Mouse (Mus musculus): ENCODE measurements at regions not wholly inside any gene's neighbourhood (a gene's known extent, or its start where the extent isn't known, plus 50 kb on each side); places are given as distances from the start of the nearest gene placed in this dataset.
"Not testable (repeated sequence)": the region's sequence is repeated elsewhere in the genome, so short reads cannot be mapped to it uniquely, and the experiment has no call there.

GRCm38 (mm10) chr3:111402135-111402534, 1151.3 kb upstream of the Prmt6 start:
- no peak for DNase-seq (ENCODE audit: low spot score)
- Histone ChIP-seq H3K36me3 (ENCODE audit: insufficient read depth, low read length) (no peaks in the 10 kb centered on the region), H3K9ac (replicated peaks; ENCODE audit: low read length, poor library complexity, severe bottlenecking) (no peak overlapping the region), H3K4me3 (ENCODE audit: low read depth, low read length) (no peak overlapping the region), H3K27ac (ENCODE audit: low read depth, low read length) (no peak overlapping the region), H3K4me1 (ENCODE audit: insufficient read depth, low read length) (no peaks in the 10 kb centered on the region), H3K4me2 (ENCODE audit: low read depth, low read length, poor library complexity, severe bottlenecking) (no peak overlapping the region), H3K9me3 (ENCODE audit: low read length) (no peaks in the 10 kb centered on the region), H3K27me3 (ENCODE audit: insufficient read depth, low read length) (no peaks in the 10 kb centered on the region)
- 16% methylated on average over 3 of the region's 3 CpGs for WGBS
- TF ChIP-seq CTCF (IDR thresholded peaks at IDR 0.05), result no peak
- ATAC-seq (ENCODE audit: low FRiP score), result no peak

GRCm38 (mm10) chr3:111393127-111393526, 1142.3 kb upstream of the Prmt6 start:
- no peak overlapping the region for H3K4me3 ChIP-seq (ENCODE audit: low read depth, low read length)
- H3K9me3 ChIP-seq (ENCODE audit: low read length), result no peaks in the 10 kb centered on the region
- no peak overlapping the region for H3K9ac ChIP-seq (replicated peaks; ENCODE audit: low read length, poor library complexity, severe bottlenecking)
- ATAC-seq (ENCODE audit: low FRiP score) (no peak), DNase-seq (ENCODE audit: low spot score) (peak; percentile 66)
- TF ChIP-seq CTCF (IDR thresholded peaks at IDR 0.05), result no peak
- no peaks in the 10 kb centered on the region for H3K4me1 ChIP-seq (ENCODE audit: insufficient read depth, low read length)
- no peak overlapping the region for H3K4me2 ChIP-seq (ENCODE audit: low read depth, low read length, poor library complexity, severe bottlenecking)
- H3K27ac ChIP-seq (ENCODE audit: low read depth, low read length), result no peak overlapping the region
- H3K36me3 ChIP-seq (ENCODE audit: insufficient read depth, low read length), result no peaks in the 10 kb centered on the region
- no peaks in the 10 kb centered on the region for H3K27me3 ChIP-seq (ENCODE audit: insufficient read depth, low read length)

GRCm38 (mm10) chr3:111392713-111393112, 1141.9 kb upstream of the Prmt6 start:
- H3K4me1 ChIP-seq (ENCODE audit: insufficient read depth, low read length); H3K36me3 ChIP-seq (ENCODE audit: insufficient read depth, low read length); H3K4me2 ChIP-seq (ENCODE audit: low read depth, low read length, poor library complexity, severe bottlenecking); H3K9ac ChIP-seq (replicated peaks; ENCODE audit: low read length, poor library complexity, severe bottlenecking); H3K27ac ChIP-seq (ENCODE audit: low read depth, low read length); H3K9me3 ChIP-seq (ENCODE audit: low read length); H3K27me3 ChIP-seq (ENCODE audit: insufficient read depth, low read length); DNase-seq (ENCODE audit: low spot score); H3K4me3 ChIP-seq (ENCODE audit: low read depth, low read length); ATAC-seq (ENCODE audit: low FRiP score): not testable (repeated sequence)
- 10% methylated on average over 1 of the region's 1 CpGs for WGBS

GRCm38 (mm10) chr3:111386745-111387144, 1135.9 kb upstream of the Prmt6 start:
- H3K36me3 ChIP-seq (ENCODE audit: insufficient read depth, low read length), result no peaks in the 10 kb centered on the region
- DNase-seq (ENCODE audit: low spot score) (no peak), ATAC-seq (ENCODE audit: low FRiP score) (no peak)
- no peak for TF ChIP-seq CTCF (IDR thresholded peaks at IDR 0.05)
- no peaks in the 10 kb centered on the region for H3K27me3 ChIP-seq (ENCODE audit: insufficient read depth, low read length)
- H3K4me1 ChIP-seq (ENCODE audit: insufficient read depth, low read length), result no peaks in the 10 kb centered on the region
- H3K9ac ChIP-seq (replicated peaks; ENCODE audit: low read length, poor library complexity, severe bottlenecking), result no peak overlapping the region
- H3K27ac ChIP-seq (ENCODE audit: low read depth, low read length), result no peak overlapping the region
- no peak overlapping the region for H3K4me3 ChIP-seq (ENCODE audit: low read depth, low read length)
- H3K9me3 ChIP-seq (ENCODE audit: low read length), result no peaks in the 10 kb centered on the region
- no peak overlapping the region for H3K4me2 ChIP-seq (ENCODE audit: low read depth, low read length, poor library complexity, severe bottlenecking)
- WGBS, result 84% methylated on average over 1 of the region's 1 CpGs

GRCm38 (mm10) chr3:111386334-111386733, 1135.5 kb upstream of the Prmt6 start:
- H3K27ac ChIP-seq (ENCODE audit: low read depth, low read length), result no peak overlapping the region
- DNase-seq (ENCODE audit: low spot score) (no peak), ATAC-seq (ENCODE audit: low FRiP score) (no peak)
- TF ChIP-seq CTCF (IDR thresholded peaks at IDR 0.05), result no peak
- H3K4me1 ChIP-seq (ENCODE audit: insufficient read depth, low read length), result no peaks in the 10 kb centered on the region
- H3K9me3 ChIP-seq (ENCODE audit: low read length), result no peaks in the 10 kb centered on the region
- H3K4me2 ChIP-seq (ENCODE audit: low read depth, low read length, poor library complexity, severe bottlenecking), result no peak overlapping the region
- H3K36me3 ChIP-seq (ENCODE audit: insufficient read depth, low read length), result no peaks in the 10 kb centered on the region
- no peak overlapping the region for H3K4me3 ChIP-seq (ENCODE audit: low read depth, low read length)
- H3K9ac ChIP-seq (replicated peaks; ENCODE audit: low read length, poor library complexity, severe bottlenecking), result no peak overlapping the region
- no peaks in the 10 kb centered on the region for H3K27me3 ChIP-seq (ENCODE audit: insufficient read depth, low read length)

GRCm38 (mm10) chr3:111385627-111386026, 1134.8 kb upstream of the Prmt6 start:
- H3K36me3 ChIP-seq (ENCODE audit: insufficient read depth, low read length), result no peaks in the 10 kb centered on the region
- H3K9me3 ChIP-seq (ENCODE audit: low read length), result no peaks in the 10 kb centered on the region
- ATAC-seq (ENCODE audit: low FRiP score), result no peak; the same call in 1 of the 2 replicates
- no peak overlapping the region for H3K27ac ChIP-seq (ENCODE audit: low read depth, low read length)
- no peaks in the 10 kb centered on the region for H3K4me1 ChIP-seq (ENCODE audit: insufficient read depth, low read length)
- no peak overlapping the region for H3K4me2 ChIP-seq (ENCODE audit: low read depth, low read length, poor library complexity, severe bottlenecking)
- no peaks in the 10 kb centered on the region for H3K27me3 ChIP-seq (ENCODE audit: insufficient read depth, low read length)
- 94% methylated on average over 7 of the region's 7 CpGs for WGBS
- H3K9ac ChIP-seq (replicated peaks; ENCODE audit: low read length, poor library complexity, severe bottlenecking), result no peak overlapping the region
- no peak for DNase-seq (ENCODE audit: low spot score)
- H3K4me3 ChIP-seq (ENCODE audit: low read depth, low read length), result no peak overlapping the region
- TF ChIP-seq CTCF (IDR thresholded peaks at IDR 0.05), result no peak

GRCm38 (mm10) chr3:111371259-111371658, 1120.5 kb upstream of the Prmt6 start:
- Histone ChIP-seq H3K9me3 (ENCODE audit: low read length) (no peaks in the 10 kb centered on the region), H3K36me3 (ENCODE audit: insufficient read depth, low read length) (no peaks in the 10 kb centered on the region), H3K4me2 (ENCODE audit: low read depth, low read length, poor library complexity, severe bottlenecking) (no peak overlapping the region), H3K4me3 (ENCODE audit: low read depth, low read length) (no peak overlapping the region), H3K4me1 (ENCODE audit: insufficient read depth, low read length) (no peaks in the 10 kb centered on the region), H3K27ac (ENCODE audit: low read depth, low read length) (no peak overlapping the region), H3K27me3 (ENCODE audit: insufficient read depth, low read length) (no peaks in the 10 kb centered on the region), H3K9ac (replicated peaks; ENCODE audit: low read length, poor library complexity, severe bottlenecking) (no peak overlapping the region)
- DNase-seq (ENCODE audit: low spot score) (no peak), ATAC-seq (ENCODE audit: low FRiP score) (no peak)
- no peak for TF ChIP-seq CTCF (IDR thresholded peaks at IDR 0.05)
- WGBS, result 67% methylated on average over 1 of the region's 1 CpGs

All from midbrain, postnatal 0 days (tissue).